Mouse (Mus musculus): ENCODE measurements around the gene Serpinf1. TPM values are rescaled to one million over a fixed set of nuclear protein-coding genes. Genes with fewer than 3 reads are reported as not detected.

The Serpinf1 gene
- polyA plus RNA-seq, 1 experiment from 2014 or later = 129 TPM

DNA sequence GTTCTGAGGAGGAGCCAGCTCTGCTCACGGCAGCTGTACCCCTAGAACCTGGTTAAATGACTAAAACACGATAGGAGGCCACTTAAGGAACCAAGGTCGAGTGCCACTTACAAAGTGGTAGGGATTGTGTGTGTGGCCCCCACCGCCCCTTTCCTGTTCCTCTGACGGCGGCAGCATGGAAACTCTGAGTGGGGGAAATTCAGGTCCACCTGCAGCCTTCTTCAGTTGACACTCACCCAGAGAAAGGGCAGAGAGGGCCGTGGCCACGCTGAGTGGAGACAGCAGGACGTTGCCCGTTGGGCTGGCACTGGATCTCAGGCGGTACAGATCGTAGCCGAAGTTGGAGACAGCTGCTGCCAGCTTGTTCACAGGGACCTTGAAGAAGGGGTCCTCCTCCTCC, 6.5 kb downstream of the Serpinf1 start:
- no peak overlapping the region for H3K4me3 ChIP-seq (replicated peaks)
- H3K9ac ChIP-seq = no peak overlapping the region
- H3K27me3 ChIP-seq = no peaks in the 10 kb centered on the region
- H3K27ac ChIP-seq = no peak overlapping the region
- H3K9me3 ChIP-seq (replicated peaks) = no peaks in the 10 kb centered on the region
- WGBS = 87% methylated on average over 13 of the region's 13 CpGs
- H3K4me1 ChIP-seq = peaks cover 8% of the 10 kb centered on the region
- no peak overlapping the region for H3K4me2 ChIP-seq
- H3K36me3 ChIP-seq = peaks cover 14% of the 10 kb centered on the region; the same call in 1 of the 2 replicates
- ATAC-seq (replicated peaks; ENCODE audit: low FRiP score) = no peak

DNA sequence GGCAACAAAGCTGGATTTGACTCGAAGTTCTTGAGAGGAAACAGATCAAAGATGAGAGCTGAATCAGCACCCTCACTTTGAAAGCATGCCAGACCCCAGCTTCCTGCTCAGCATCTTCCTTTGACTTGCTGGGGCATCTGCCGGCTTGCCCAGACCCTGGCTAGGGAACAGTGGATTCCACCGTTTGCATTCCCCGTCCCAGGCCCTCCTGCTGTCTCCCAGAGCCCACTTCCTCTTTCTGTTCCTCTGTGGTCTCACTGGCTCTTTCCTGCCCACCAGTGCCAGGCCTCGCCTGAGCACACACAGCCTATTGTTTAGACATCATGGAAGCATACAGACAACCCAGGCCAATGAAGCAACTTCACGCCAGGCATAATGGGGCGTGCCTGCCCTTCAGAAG, 7.4 kb downstream of the Serpinf1 start:
- no peak overlapping the region for H3K9ac ChIP-seq
- no peaks in the 10 kb centered on the region for H3K9me3 ChIP-seq (replicated peaks)
- H3K4me3 ChIP-seq (replicated peaks) = no peak overlapping the region
- ATAC-seq (replicated peaks; ENCODE audit: low FRiP score) = no peak
- H3K4me2 ChIP-seq = no peak overlapping the region
- peaks cover 20% of the 10 kb centered on the region for H3K36me3 ChIP-seq
- H3K27me3 ChIP-seq = no peaks in the 10 kb centered on the region
- H3K27ac ChIP-seq = no peak overlapping the region
- peaks cover 3% of the 10 kb centered on the region; the same call in 1 of the 2 replicates for H3K4me1 ChIP-seq
- 60% methylated on average over 7 of the region's 7 CpGs for WGBS

DNA sequence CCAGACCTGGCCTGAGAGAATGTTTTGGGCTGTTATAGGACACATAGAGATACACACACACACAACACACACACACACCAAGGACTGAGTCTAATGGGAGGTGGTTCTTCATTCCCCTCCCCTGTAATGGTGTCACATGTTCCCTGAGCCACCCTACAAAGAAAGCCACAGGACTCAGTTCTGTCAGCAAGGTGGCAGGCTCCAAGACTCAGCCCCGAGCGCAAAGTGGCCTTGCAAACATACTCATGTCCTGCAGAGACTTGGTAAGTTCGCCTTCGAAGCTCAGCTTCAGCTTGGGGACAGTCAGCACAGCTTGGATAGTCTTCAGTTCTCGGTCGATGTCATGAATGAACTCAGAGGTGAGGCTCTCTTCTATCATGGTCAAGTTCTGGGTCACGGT, 11.9 kb downstream of the Serpinf1 start:
- WGBS = 81% methylated on average over 7 of the region's 7 CpGs
- Histone ChIP-seq H3K9ac (no peak overlapping the region), H3K9me3 (replicated peaks) (no peaks in the 10 kb centered on the region), H3K36me3 (peaks cover 22% of the 10 kb centered on the region), H3K4me3 (replicated peaks) (no peak overlapping the region), H3K27ac (peak overlapping the region; percentile 82), H3K4me1 (peaks cover 8% of the 10 kb centered on the region; the same call in 1 of the 2 replicates), H3K4me2 (no peak overlapping the region), H3K27me3 (no peaks in the 10 kb centered on the region)
- no peak for ATAC-seq (replicated peaks; ENCODE audit: low FRiP score)

DNA sequence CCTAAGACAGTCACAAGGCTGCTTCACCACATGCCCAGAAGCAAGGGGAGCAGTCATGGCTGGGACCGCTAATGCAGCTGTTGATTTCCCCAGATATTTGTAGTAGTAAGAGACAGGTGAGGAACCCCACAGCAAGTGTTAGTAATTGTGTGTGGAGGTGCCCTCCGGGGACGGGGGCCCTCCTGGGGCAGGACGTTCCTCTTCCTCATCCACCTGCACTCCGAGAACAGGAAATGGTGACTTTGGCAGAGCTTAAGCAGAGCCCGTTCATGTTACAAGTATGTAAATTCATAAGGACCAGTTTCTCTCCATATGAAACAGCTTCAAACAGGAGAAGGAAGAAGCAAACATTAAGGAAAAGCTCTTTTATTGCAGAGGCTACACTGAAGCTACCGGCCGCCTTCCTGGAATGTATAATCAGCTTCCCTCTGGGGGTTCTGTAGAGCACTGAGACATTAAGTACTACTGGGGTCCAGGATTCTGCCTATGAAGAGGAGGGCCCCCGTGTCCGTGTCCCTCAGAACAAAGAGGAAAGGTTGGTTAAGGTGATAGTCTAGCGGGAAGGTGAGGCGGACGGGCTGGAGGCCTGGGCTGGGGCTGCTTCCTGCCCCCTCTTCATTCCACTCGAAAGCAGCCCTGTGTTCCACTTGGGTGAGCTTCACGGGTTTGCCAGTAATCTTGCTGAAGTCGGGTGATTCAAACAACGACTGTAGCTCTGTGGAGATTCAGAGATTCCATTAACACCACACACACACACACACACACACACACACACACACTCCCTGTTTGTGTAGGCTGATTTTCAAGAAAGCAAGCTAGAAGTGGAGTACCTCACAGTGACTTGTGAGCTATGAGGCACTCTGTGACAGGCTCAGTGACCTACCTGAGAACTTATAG, 12.6 kb downstream of the Serpinf1 start:
- no peak overlapping the region for H3K4me3 ChIP-seq (replicated peaks)
- H3K27me3 ChIP-seq = no peaks in the 10 kb centered on the region
- 55% methylated on average over 17 of the region's 17 CpGs for WGBS
- H3K27ac ChIP-seq = peak overlapping the region; percentile 82
- peaks cover 17% of the 10 kb centered on the region for H3K36me3 ChIP-seq
- no peaks in the 10 kb centered on the region for H3K9me3 ChIP-seq (replicated peaks)
- H3K9ac ChIP-seq = no peak overlapping the region
- no peak overlapping the region for H3K4me2 ChIP-seq
- peak; percentile 67; the same call in 1 of the 2 replicates for ATAC-seq (replicated peaks; ENCODE audit: low FRiP score)
- H3K4me1 ChIP-seq = peaks cover 8% of the 10 kb centered on the region; the same call in 1 of the 2 replicates

DNA sequence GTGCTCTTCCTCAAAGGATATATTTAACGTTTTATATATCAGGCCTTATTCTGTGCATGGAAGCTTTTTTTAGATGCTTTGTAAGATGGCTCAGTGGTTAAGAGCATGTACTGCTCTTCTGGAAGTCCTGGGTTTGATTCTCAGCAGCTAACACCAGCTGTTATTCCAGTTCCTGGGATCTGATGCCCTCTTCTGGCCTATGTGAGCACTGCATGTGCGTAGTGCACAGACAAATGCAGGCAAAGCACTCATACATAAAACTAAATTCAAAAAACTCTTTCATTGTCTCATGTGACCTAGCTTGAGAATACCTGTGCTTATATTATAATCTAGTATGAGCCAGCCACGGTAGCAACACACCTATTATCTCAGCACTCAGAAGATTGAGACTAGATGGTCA, 15.6 kb downstream of the Serpinf1 start:
- no peaks in the 10 kb centered on the region for H3K9me3 ChIP-seq (replicated peaks)
- no peak for ATAC-seq (replicated peaks; ENCODE audit: low FRiP score)
- no peak overlapping the region for H3K27ac ChIP-seq
- H3K27me3 ChIP-seq = no peaks in the 10 kb centered on the region
- peaks cover 8% of the 10 kb centered on the region; the same call in 1 of the 2 replicates for H3K4me1 ChIP-seq
- no peak overlapping the region for H3K4me3 ChIP-seq (replicated peaks)
- 45% methylated on average over 3 of the region's 3 CpGs for WGBS
- H3K4me2 ChIP-seq = no peak overlapping the region
- H3K9ac ChIP-seq = no peak overlapping the region
- H3K36me3 ChIP-seq = peaks cover 8% of the 10 kb centered on the region

DNA sequence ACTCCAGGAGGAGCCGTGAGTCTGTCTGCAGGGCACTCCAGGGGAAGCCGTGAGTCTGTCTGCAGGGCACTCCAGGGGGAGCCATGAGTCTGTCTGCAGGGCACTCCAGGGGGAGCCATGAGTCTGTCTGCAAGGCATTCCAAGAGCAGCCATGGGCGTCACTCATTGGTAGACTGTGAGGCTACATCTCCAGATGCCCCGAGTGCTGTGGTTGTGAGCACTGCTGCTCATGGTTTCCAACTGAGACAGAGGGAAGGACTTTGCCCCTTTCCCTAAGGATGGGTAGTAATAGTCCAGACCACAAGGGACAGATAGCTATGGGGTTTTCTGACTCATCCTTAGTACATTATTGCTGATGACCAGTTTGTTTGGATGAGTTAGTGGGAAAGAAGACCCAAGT, 16.4 kb downstream of the Serpinf1 start:
- peaks cover 8% of the 10 kb centered on the region; the same call in 1 of the 2 replicates for H3K4me1 ChIP-seq
- no peaks in the 10 kb centered on the region for H3K27me3 ChIP-seq
- no peak overlapping the region for H3K4me3 ChIP-seq (replicated peaks)
- ATAC-seq (replicated peaks; ENCODE audit: low FRiP score) = no peak
- H3K27ac ChIP-seq = no peak overlapping the region
- H3K4me2 ChIP-seq = no peak overlapping the region
- peaks cover 9% of the 10 kb centered on the region for H3K36me3 ChIP-seq
- no peak overlapping the region for H3K9ac ChIP-seq
- WGBS = 82% methylated on average over 4 of the region's 4 CpGs
- H3K9me3 ChIP-seq (replicated peaks) = no peaks in the 10 kb centered on the region

DNA sequence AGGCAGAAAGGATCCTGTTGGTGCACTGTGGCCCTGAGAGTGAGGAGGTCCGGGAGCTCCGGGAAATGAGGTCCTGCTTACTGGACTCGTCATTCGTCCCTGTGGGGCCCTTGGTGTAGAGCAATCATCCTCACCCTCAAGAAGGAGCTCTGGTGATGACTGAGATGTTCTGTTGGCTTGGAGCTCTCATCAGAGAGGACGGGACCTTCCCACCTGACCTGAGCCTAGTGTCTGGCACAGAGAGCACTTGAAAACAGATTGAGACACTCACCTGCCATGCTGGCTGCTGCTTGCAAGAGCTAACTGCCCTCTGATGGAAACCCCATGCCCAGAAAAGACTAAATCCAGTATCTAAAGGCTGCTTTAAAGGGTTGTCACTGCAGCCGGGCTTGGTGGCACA, 17.7 kb downstream of the Serpinf1 start:
- no peaks in the 10 kb centered on the region for H3K9me3 ChIP-seq (replicated peaks)

DNA sequence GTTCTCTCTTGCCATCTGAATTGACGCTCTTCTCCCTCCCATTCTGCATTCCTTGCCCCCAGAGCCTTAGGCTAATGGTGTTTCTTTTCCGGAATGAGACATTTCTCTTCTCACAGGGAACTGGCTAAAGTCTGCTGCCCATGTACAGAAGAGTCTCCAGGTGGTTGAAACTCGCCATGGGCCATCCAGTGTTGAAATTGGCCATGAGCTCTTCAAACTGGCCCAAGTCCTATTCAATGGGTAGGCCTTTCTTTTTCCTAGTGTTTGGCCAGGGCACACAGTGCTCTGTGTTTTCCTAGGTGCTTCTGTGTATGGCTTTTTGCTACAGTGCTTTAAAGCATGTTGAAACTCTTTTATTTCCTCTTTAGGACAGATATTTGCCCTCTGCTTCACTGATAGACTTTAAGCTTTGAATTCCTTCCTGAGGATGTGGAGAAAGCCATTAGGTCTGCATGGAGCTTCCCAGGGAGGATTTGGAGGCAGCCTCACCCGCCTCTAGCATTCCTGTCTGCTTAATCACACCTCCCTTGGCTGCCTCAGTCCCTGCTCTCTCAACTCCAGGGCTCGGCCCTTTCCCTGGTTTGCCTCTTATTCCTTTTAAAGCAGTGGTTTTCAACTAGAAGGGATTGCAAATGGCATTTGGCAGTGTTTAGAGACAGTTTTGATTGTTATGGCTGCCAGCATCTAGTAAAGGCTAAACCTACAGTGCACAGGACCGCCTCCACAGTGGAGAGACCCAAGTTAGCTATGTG, 19.0 kb downstream of the Serpinf1 start:
- ATAC-seq (replicated peaks; ENCODE audit: low FRiP score) = no peak
- Histone ChIP-seq H3K9ac (no peak overlapping the region), H3K27ac (no peak overlapping the region; the same call in 1 of the 2 replicates), H3K4me1 (no peaks in the 10 kb centered on the region), H3K27me3 (no peaks in the 10 kb centered on the region), H3K4me2 (no peak overlapping the region), H3K4me3 (replicated peaks) (no peak overlapping the region), H3K36me3 (peaks cover 12% of the 10 kb centered on the region), H3K9me3 (replicated peaks) (no peaks in the 10 kb centered on the region)
- WGBS = 72% methylated on average over 6 of the region's 6 CpGs

More for the DNA sequence above, 17.7 kb downstream of the Serpinf1 start:
- Histone ChIP-seq H3K4me2 (no peak overlapping the region), H3K27ac (no peak overlapping the region), H3K27me3 (no peaks in the 10 kb centered on the region), H3K4me3 (replicated peaks) (no peak overlapping the region), H3K9ac (no peak overlapping the region), H3K36me3 (peaks cover 14% of the 10 kb centered on the region), H3K4me1 (0 out of 2 replicates have a peak, but pooled peaks cover 5% of the 10 kb centered on the region)
- no peak for ATAC-seq (replicated peaks; ENCODE audit: low FRiP score)
- 90% methylated on average over 6 of the region's 6 CpGs for WGBS

DNA sequence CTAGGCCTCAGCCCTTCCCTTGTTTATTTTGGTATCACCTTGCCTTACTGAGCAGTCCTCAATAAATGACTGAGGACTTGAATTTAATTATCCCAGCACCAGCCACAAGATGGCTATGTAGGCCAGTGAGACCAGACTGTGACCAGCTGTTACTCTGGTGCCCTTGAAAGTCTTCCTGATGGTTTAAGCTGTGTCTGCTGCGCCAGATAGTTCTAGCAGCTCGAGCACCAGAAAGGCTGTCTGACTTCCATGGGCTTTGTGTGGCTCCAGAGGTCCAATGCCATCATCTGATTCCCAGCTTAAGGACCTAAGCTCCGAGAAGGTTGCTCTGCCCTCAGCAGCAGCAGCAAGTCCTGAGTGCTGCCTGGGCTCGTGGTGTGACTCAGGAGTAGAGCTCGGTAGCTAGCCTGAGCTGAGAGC, 20.2 kb downstream of the Serpinf1 start:
- no peak overlapping the region for H3K4me2 ChIP-seq
- H3K27me3 ChIP-seq = no peaks in the 10 kb centered on the region
- no peaks in the 10 kb centered on the region for H3K4me1 ChIP-seq
- H3K36me3 ChIP-seq = peaks cover 12% of the 10 kb centered on the region
- no peaks in the 10 kb centered on the region for H3K9me3 ChIP-seq (replicated peaks)
- H3K4me3 ChIP-seq (replicated peaks) = no peak overlapping the region
- 58% methylated on average over 5 of the region's 5 CpGs for WGBS
- H3K9ac ChIP-seq = no peak overlapping the region
- H3K27ac ChIP-seq = no peak overlapping the region
- ATAC-seq (replicated peaks; ENCODE audit: low FRiP score) = peak; percentile 64; the same call in 1 of the 2 replicates

DNA sequence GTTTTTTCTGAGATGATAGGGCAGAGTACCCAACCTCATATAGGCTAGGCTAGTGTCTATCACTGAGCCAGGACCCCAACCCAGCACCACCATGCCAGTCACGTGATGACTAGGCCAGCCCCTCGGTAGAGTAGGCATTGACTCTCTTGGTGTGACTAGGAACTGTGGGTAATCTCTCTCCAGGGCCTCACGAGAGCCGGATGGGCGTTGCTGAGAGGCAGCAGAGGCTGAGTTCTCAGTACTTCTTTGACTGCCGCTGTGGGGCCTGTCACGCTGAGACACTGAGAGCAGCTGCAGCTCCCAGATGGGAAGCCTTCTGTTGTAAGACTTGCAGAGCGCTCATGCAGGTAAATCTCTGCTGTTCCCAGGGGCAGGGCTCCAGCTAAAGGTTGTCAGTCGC, 22.4 kb downstream of the Serpinf1 start:
- ATAC-seq (replicated peaks; ENCODE audit: low FRiP score) = no peak
- Histone ChIP-seq H3K27ac (no peak overlapping the region), H3K9me3 (replicated peaks) (no peaks in the 10 kb centered on the region), H3K4me2 (no peak overlapping the region), H3K9ac (no peak overlapping the region), H3K27me3 (no peaks in the 10 kb centered on the region), H3K36me3 (peaks cover 12% of the 10 kb centered on the region), H3K4me1 (no peaks in the 10 kb centered on the region), H3K4me3 (replicated peaks) (no peak overlapping the region)
- 59% methylated on average over 9 of the region's 9 CpGs for WGBS

DNA sequence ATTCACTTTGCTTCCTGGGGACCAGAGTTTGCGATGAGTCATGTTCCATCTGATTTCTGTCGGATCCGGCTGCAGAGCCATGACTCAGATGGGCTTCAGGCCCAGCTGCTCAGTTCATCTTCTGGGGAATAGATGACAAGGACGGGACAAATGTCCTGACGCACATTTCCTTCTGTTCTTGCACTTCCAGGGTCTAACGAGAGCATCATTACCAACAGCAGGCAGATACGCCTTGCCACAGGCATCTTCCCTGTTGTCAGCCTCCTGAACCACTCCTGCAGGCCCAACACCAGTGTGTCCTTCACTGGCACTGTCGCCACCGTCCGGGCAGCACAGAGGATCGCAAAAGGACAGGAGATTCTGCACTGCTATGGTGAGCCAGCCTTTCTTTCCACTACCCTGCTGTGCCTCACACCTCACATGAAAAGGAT, 23.1 kb downstream of the Serpinf1 start:
- H3K9ac ChIP-seq = no peak overlapping the region
- no peaks in the 10 kb centered on the region for H3K27me3 ChIP-seq
- H3K4me1 ChIP-seq = no peaks in the 10 kb centered on the region
- peaks cover 12% of the 10 kb centered on the region for H3K36me3 ChIP-seq
- H3K4me2 ChIP-seq = no peak overlapping the region
- H3K27ac ChIP-seq = no peak overlapping the region
- WGBS = 77% methylated on average over 11 of the region's 11 CpGs
- no peak overlapping the region for H3K4me3 ChIP-seq (replicated peaks)
- H3K9me3 ChIP-seq (replicated peaks) = no peaks in the 10 kb centered on the region
- ATAC-seq (replicated peaks; ENCODE audit: low FRiP score) = no peak

DNA sequence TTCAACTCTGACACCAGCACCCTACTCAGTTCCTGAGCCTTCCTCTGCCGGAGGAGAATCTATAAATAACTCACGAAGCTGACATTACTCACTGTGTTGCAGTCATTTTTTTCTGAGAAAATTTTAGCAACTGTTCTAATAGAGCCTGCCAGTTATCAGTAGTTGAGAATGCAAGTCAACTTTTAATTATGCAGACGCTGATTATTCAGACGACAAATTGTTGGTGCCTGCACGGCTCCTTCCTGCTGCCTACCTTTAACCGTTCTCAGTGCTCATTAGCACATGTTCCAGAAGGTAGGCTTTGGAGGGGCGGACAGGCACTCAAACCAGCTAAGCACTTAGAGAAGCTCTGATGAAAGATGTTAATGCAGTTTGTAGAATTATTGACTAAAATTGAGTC, 25.0 kb downstream of the Serpinf1 start:
- Histone ChIP-seq H3K4me3 (replicated peaks) (no peak overlapping the region), H3K4me1 (no peaks in the 10 kb centered on the region), H3K4me2 (no peak overlapping the region), H3K27ac (no peak overlapping the region), H3K9me3 (replicated peaks) (no peaks in the 10 kb centered on the region), H3K9ac (no peak overlapping the region), H3K27me3 (no peaks in the 10 kb centered on the region), H3K36me3 (peaks cover 12% of the 10 kb centered on the region)
- WGBS = 79% methylated on average over 7 of the region's 7 CpGs
- no peak for ATAC-seq (replicated peaks; ENCODE audit: low FRiP score)

All from kidney, embryonic 15.5 days (tissue).